Mouse (Mus musculus) limb, embryonic 14.5 days (tissue): ENCODE results near the gene Mctp1. TPM values are rescaled to one million over a fixed set of nuclear protein-coding genes. Genes with fewer than 3 reads are reported as not detected.

Experiments
- ATAC-seq: fragments of 200-750 bp; cut with Nextera tagmentation; 2 replicates; pipeline ENCODE4 v1.8.0; 2017; ENCODE audit warnings: low read depth, moderate number of reproducible peaks, moderate TSS enrichment; ENCODE audit not compliant: low FRiP score
- DNase-seq: peaks from one replicate; pipeline ENCODE4 v3.0.0-alpha.2; 2015; ENCODE audit warnings: low spot score
- H3K27ac ChIP-seq: fragments of 300-500 bp; sonication (generic); replicated peaks from 2 replicates; pipeline ENCODE4 v1.5.1; 2014; ENCODE audit warnings: low read depth, mild to moderate bottlenecking, low read length, moderate library complexity, mixed read lengths
- H3K27me3 ChIP-seq: fragments of 300-500 bp; sonication (generic); 2 replicates; pipeline ENCODE4 v1.6.1; 2014; ENCODE audit warnings: low read length, mixed read lengths; ENCODE audit not compliant: control insufficient read depth, insufficient read depth
- H3K36me3 ChIP-seq: fragments of 300-500 bp; sonication (generic); 2 replicates; pipeline ENCODE4 v1.6.1; 2014; ENCODE audit warnings: mild to moderate bottlenecking, low read length, moderate library complexity, mixed read lengths; ENCODE audit not compliant: control insufficient read depth, insufficient read depth
- H3K4me1 ChIP-seq: fragments of 300-500 bp; sonication (generic); 2 replicates; pipeline ENCODE4 v1.6.1; 2014; ENCODE audit warnings: antibody characterized with exemption, low read length, mixed read lengths; ENCODE audit not compliant: control insufficient read depth, insufficient read depth
- H3K4me2 ChIP-seq: fragments of 300-500 bp; sonication (generic); replicated peaks from 2 replicates; pipeline ENCODE4 v1.6.1; 2014; ENCODE audit warnings: low read depth, mild to moderate bottlenecking, low read length, moderate library complexity; ENCODE audit not compliant: severe bottlenecking
- H3K4me3 ChIP-seq: fragments of 300-500 bp; sonication (generic); replicated peaks from 2 replicates; pipeline ENCODE4 v1.5.1; 2014; ENCODE audit warnings: low read length
- H3K9ac ChIP-seq: fragments of 300-500 bp; sonication (generic); 2 replicates; pipeline ENCODE4 v1.6.1; 2014; ENCODE audit warnings: mild to moderate bottlenecking, low read depth, low read length, moderate library complexity; ENCODE audit not compliant: severe bottlenecking
- H3K9me3 ChIP-seq: fragments of 300-500 bp; sonication (generic); 2 replicates; pipeline ENCODE4 v1.6.1; 2016; ENCODE audit warnings: low read length; ENCODE audit not compliant: control insufficient read depth
- POLR2A ChIP-seq: fragments of 200-500 bp; IDR thresholded peaks from 2 replicates; pipeline ENCODE4 v1.8.0; 2012; ENCODE audit warnings: inconsistent platforms, mild to moderate bottlenecking, moderate library complexity, borderline replicate concordance; ENCODE audit not compliant: insufficient read depth, insufficient read length; ENCODE audit errors: extremely low read depth
- WGBS: fragments of 180-500 bp; shearing (Covaris S2); extraction: QIAGEN DNeasy Blood & Tissue Kit; methylation state at CpG from one replicate; pipeline ENCODE4 v1.1.7; 2014; 5-methylcytosine and 5-hydroxymethylcytosine counted together
- polyA plus RNA-seq, 2 experiments: library from polyadenylated mRNA; depleted of rRNA in 1 of 2; stranded (reverse) in 1 of 2; unstranded in 1 of 2; fragments of >200 nt; fragmentation: Nextera tagmentation in 1 of 2; extraction: Ambion mirVana in 1 of 2; gene quantifications; 2 replicates each; pipeline versions ENCODE4 v1.2.1 to v1.2.3; 2012 to 2014

Mctp1 gene
- polyA plus RNA-seq, 2 experiments: 0.44 to 0.59 TPM

DNA sequence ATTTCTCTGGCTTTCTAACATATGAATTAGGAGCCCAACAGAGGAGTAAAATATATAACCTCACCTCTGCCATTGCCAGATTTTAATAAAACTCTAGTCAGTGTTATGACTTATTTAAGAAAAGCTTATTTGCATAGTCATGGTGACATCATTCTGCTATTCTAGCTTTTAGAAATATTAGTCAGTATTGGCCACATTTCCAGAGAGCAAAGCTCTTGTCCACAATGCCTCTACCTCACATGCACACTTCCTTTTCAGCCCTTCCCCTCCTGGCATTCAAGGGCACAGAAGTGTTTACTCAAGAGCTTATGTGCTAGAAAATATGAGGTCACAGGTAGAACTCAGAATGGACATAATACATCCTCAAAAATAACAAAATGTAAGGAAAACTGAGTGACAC is 206.9 kb downstream of the Mctp1 start:
- H3K4me1 ChIP-seq: no peaks in the 10 kb centered on the region
- H3K4me3 ChIP-seq: no peak overlapping the region
- ATAC-seq (no peak), DNase-seq (no peak)
- TF ChIP-seq POLR2A: no peak
- H3K9me3 ChIP-seq: no peaks in the 10 kb centered on the region
- no peak overlapping the region for H3K27ac ChIP-seq
- H3K9ac ChIP-seq: no peak overlapping the region
- H3K4me2 ChIP-seq: no peak overlapping the region
- no peaks in the 10 kb centered on the region for H3K27me3 ChIP-seq
- H3K36me3 ChIP-seq: no peaks in the 10 kb centered on the region

DNA sequence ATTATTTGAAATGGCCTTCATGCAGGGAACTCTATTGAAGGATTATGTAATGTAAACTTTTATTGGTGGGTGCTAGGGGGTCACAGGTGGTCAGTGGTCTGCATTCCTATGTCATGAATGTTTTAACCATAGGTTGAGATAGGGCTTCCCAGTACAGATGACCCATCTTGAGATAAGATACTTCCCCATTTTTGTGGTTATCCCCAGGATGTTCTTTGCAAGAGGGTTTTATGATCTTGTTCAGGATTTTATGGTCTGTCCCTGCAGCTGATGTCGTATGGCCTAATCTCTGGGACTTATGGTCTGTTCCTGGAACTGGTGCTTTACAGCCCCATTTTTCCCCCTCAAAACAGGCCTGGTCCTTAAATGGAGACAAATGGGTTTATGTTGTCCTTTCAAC is 207.4 kb downstream of the Mctp1 start:
- H3K4me1 ChIP-seq: no peaks in the 10 kb centered on the region
- no peak overlapping the region for H3K9ac ChIP-seq
- no peak for ATAC-seq
- H3K9me3 ChIP-seq: no peaks in the 10 kb centered on the region
- no peak for DNase-seq
- no peaks in the 10 kb centered on the region for H3K27me3 ChIP-seq
- TF ChIP-seq POLR2A: no peak
- no peaks in the 10 kb centered on the region for H3K36me3 ChIP-seq
- H3K27ac ChIP-seq: no peak overlapping the region
- WGBS: 29% methylated on average over 1 of the region's 1 CpGs
- H3K4me3 ChIP-seq: no peak overlapping the region
- no peak overlapping the region for H3K4me2 ChIP-seq

DNA sequence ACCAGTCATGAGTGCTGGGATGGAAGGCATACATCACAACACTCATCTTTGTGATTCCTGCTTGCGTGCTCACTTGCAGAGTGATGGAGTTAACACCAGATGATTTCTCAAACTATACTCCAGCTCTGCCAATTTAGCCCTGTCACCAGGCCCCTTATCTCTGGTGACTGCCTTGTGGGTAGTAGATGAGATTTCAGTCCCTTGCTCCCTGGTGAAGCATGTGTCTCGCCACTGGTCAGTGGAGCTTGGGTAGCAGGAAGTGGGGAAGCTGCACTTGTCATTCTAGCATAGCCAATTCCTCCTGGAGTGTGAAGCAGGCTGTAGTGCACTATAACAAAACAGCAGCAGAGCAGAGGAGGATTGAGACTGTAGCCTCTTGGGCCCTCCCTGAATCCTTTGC is 208.6 kb downstream of the Mctp1 start:
- no peak for DNase-seq
- Histone ChIP-seq H3K9ac (no peak overlapping the region), H3K36me3 (no peaks in the 10 kb centered on the region), H3K4me1 (no peaks in the 10 kb centered on the region), H3K9me3 (no peaks in the 10 kb centered on the region), H3K4me3 (no peak overlapping the region), H3K4me2 (no peak overlapping the region), H3K27ac (no peak overlapping the region), H3K27me3 (no peaks in the 10 kb centered on the region)
- no peak for ATAC-seq
- no peak for TF ChIP-seq POLR2A
- WGBS: 87% methylated on average over 2 of the region's 2 CpGs

DNA sequence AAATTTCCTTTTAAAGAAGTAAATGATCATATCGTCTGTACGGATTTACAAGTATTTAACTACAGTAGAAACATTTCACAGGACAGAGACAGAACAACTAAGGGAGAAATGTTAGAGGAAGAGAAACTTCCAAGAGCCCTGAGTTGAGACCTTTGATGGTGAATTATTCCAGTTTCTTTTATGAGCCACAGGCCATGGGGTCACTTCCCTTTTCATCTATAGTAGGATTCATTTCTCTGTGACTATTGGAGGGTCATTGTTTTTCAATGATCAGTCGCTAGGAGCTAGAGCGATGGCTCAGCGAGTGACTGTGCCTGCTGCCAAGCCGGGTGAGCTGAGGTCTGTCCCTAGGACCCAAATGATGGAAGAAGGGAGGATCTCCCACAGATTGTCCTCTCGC is 212.7 kb downstream of the Mctp1 start:
- no peak for TF ChIP-seq POLR2A
- WGBS: 76% methylated on average over 7 of the region's 7 CpGs

DNA sequence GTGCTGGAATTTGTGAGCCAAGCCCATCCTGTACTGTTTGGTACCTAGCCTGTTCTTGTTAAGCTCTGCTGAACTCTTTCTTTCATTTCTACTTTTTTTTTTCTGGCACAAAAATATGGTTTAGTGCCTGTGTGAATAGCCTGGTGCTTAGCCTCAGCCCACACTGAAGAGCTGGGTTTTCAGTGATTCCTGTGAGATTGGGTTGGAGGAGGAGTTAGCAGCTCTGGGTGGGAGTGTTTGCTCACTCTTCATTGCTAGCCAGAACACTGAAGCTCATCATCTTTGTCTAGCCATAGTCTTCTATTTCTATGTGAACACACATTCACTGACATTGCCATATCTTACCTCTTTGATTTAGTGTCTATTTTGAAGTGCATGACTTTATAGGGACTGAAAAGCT is 225.1 kb downstream of the Mctp1 start:
- Histone ChIP-seq H3K36me3 (no peaks in the 10 kb centered on the region), H3K4me3 (no peak overlapping the region), H3K27me3 (no peaks in the 10 kb centered on the region), H3K4me2 (no peak overlapping the region), H3K9ac (no peak overlapping the region), H3K4me1 (no peaks in the 10 kb centered on the region), H3K27ac (no peak overlapping the region), H3K9me3 (no peaks in the 10 kb centered on the region)
- DNase-seq (no peak), ATAC-seq (no peak)
- TF ChIP-seq POLR2A: no peak

More for the DNA sequence above, 212.7 kb downstream of the Mctp1 start:
- Histone ChIP-seq H3K4me2 (no peak overlapping the region), H3K27me3 (no peaks in the 10 kb centered on the region), H3K36me3 (no peaks in the 10 kb centered on the region), H3K4me3 (no peak overlapping the region), H3K27ac (no peak overlapping the region), H3K9me3 (no peaks in the 10 kb centered on the region), H3K9ac (no peak overlapping the region), H3K4me1 (no peaks in the 10 kb centered on the region)
- no peak for ATAC-seq
- DNase-seq: no peak

DNA sequence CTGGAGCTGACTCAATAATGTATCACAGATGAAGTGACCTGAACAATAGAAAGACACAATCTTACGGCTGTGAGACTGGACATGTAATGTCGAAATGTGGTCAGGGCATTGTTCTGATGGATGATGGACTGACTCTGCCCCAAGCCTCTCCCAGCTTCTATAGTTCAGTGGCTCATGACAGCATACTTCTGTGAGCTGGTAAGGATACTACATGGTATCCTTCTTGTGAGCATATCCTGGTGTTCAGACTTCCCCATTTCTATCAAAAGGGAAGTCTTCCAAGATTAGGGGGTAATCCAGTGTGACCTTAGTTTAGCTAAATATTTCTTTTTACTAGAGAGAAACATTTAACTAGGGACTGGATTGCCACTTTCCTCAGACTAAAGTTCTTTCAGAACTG is 227.2 kb downstream of the Mctp1 start:
- 94% methylated on average over 2 of the region's 2 CpGs for WGBS
- no peak for TF ChIP-seq POLR2A
- H3K27me3 ChIP-seq: no peaks in the 10 kb centered on the region
- H3K4me1 ChIP-seq: no peaks in the 10 kb centered on the region
- H3K9ac ChIP-seq: no peak overlapping the region
- H3K27ac ChIP-seq: no peak overlapping the region
- no peak overlapping the region for H3K4me3 ChIP-seq
- no peak overlapping the region for H3K4me2 ChIP-seq
- DNase-seq: no peak
- no peak for ATAC-seq
- no peaks in the 10 kb centered on the region for H3K9me3 ChIP-seq
- H3K36me3 ChIP-seq: no peaks in the 10 kb centered on the region
